Mouse (Mus musculus): ENCODE data around the gene Rita1. TPM values are rescaled to one million over a fixed set of nuclear protein-coding genes. Genes with fewer than 3 reads are reported as not detected.
A peak's percentile ranks its signal among the peaks of the same experiment; 100 is the strongest.

The Rita1 gene
- polyA plus RNA-seq, 1 experiment from 2014 or later: 8.3 TPM

- H3K27me3 ChIP-seq (ENCODE audit: control insufficient read depth, insufficient read depth, low read length): peaks cover 23% of the 10 kb centered on the region
- H3K4me3 ChIP-seq (ENCODE audit: low read depth, low read length): peak within 1 kb of the TSS; percentile 21; the same call in 1 of the 2 replicates
- ATAC-seq (replicated peaks; ENCODE audit: insufficient number of reproducible peaks, low FRiP score, low TSS enrichment, low read depth) (peak; percentile 56; the same call in 1 of the 2 replicates), DNase-seq (ENCODE audit: low spot score) (peak; percentile 26)
- 2% methylated on average over 49 of the region's 53 CpGs for WGBS
- H3K4me1 ChIP-seq (ENCODE audit: control insufficient read depth, insufficient read depth, low read length): peaks cover 6% of the 10 kb centered on the region
- peak within 1 kb of the TSS; percentile 32 for H3K4me2 ChIP-seq (ENCODE audit: low read depth, low read length)
- no peak within 1 kb of the TSS for H3K27ac ChIP-seq (replicated peaks; ENCODE audit: low read depth, low read length)
- no peaks in the 10 kb centered on the region for H3K36me3 ChIP-seq (replicated peaks; ENCODE audit: control insufficient read depth, insufficient read depth, low read depth, low read length)
- H3K9me3 ChIP-seq (replicated peaks; ENCODE audit: control insufficient read depth, low read length): no peaks in the 10 kb centered on the region
- no peak within 1 kb of the TSS; the same call in 1 of the 2 replicates for H3K9ac ChIP-seq (replicated peaks; ENCODE audit: low read length)
Measured at GRCm38 (mm10) chr5:120648569-120649373, 36.4 kb upstream of the Rita1 start, which contains the start of gene Rasal1. Gene Rasal1, plus strand, starts transcription at chr5:120648812.

DNA sequence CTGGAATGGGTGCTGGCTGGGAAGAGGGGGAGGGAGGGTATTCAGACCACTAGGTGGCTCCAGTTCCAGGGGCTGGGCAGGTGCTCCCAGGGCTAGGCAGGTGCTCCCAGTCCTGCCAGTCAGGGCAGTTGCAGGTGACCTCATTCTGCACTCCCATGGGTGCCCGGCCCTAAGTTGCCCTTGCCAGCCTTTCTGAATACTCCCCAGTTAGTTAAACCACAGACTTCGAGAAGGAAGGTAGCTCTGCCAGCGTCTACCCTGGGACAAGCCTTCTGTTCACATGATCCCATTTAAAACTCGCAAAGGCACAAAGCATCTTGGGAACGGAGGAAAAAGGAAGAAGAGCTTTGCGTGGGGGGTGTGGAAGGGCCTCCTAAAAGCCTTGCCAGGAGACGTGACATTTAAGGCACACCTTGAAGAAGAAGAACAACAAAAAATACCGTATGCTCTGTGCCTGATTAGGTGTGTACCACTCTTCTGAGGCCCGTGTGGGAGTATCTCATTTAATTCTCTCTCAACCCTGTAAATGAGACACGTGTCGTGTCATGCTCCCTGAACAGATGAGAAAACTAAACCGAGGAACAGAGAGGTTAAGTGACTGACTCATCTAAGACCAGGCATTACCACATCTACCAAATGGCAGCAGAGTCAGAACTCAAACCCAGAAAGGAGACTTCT lies 35.6 kb upstream of the Rita1 start:
- Histone ChIP-seq H3K36me3 (replicated peaks; ENCODE audit: control insufficient read depth, insufficient read depth, low read depth, low read length) (no peaks in the 10 kb centered on the region), H3K9me3 (replicated peaks; ENCODE audit: control insufficient read depth, low read length) (no peaks in the 10 kb centered on the region), H3K27ac (replicated peaks; ENCODE audit: low read depth, low read length) (no peak overlapping the region), H3K9ac (replicated peaks; ENCODE audit: low read length) (no peak overlapping the region; the same call in 1 of the 2 replicates), H3K4me1 (ENCODE audit: control insufficient read depth, insufficient read depth, low read length) (peaks cover 6% of the 10 kb centered on the region), H3K4me3 (ENCODE audit: low read depth, low read length) (no peak overlapping the region), H3K4me2 (ENCODE audit: low read depth, low read length) (no peak overlapping the region), H3K27me3 (ENCODE audit: control insufficient read depth, insufficient read depth, low read length) (peaks cover 23% of the 10 kb centered on the region)
- ATAC-seq (replicated peaks; ENCODE audit: insufficient number of reproducible peaks, low FRiP score, low TSS enrichment, low read depth) (no peak), DNase-seq (ENCODE audit: low spot score) (no peak)
- WGBS: 39% methylated on average over 12 of the region's 12 CpGs

DNA sequence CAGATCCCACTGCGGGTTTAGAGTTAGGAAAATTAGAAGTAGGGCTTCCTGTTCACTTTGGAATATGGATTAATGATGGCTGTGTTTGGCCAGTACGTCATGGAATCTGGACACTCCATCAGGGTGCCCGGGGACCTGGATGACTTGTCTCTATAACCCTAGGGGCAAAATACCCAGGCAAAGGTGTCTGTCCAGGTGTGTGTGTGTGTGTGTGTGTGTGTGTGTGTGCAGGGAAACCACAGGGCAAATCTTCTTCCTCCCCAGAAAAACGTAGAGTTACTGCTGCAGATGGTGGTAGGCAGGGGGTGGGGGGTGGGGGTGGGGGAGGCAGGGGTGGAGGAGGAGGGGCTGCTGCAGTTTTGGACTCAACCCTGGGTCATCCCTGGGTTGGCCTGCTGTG lies 35.0 kb upstream of the Rita1 start:
- Histone ChIP-seq H3K36me3 (replicated peaks; ENCODE audit: control insufficient read depth, insufficient read depth, low read depth, low read length) (no peaks in the 10 kb centered on the region), H3K4me1 (ENCODE audit: control insufficient read depth, insufficient read depth, low read length) (peaks cover 6% of the 10 kb centered on the region), H3K27me3 (ENCODE audit: control insufficient read depth, insufficient read depth, low read length) (peaks cover 23% of the 10 kb centered on the region), H3K9me3 (replicated peaks; ENCODE audit: control insufficient read depth, low read length) (no peaks in the 10 kb centered on the region), H3K27ac (replicated peaks; ENCODE audit: low read depth, low read length) (no peak overlapping the region), H3K9ac (replicated peaks; ENCODE audit: low read length) (no peak overlapping the region), H3K4me3 (ENCODE audit: low read depth, low read length) (no peak overlapping the region), H3K4me2 (ENCODE audit: low read depth, low read length) (no peak overlapping the region)
- 78% methylated on average over 4 of the region's 4 CpGs for WGBS
- ATAC-seq (replicated peaks; ENCODE audit: insufficient number of reproducible peaks, low FRiP score, low TSS enrichment, low read depth): no peak
- no peak for DNase-seq (ENCODE audit: low spot score)

- 66% methylated on average over 6 of the region's 6 CpGs for WGBS
- H3K9me3 ChIP-seq (replicated peaks; ENCODE audit: control insufficient read depth, low read length): no peaks in the 10 kb centered on the region
- no peak for ATAC-seq (replicated peaks; ENCODE audit: insufficient number of reproducible peaks, low FRiP score, low TSS enrichment, low read depth)
- no peak overlapping the region for H3K4me2 ChIP-seq (ENCODE audit: low read depth, low read length)
- no peak for DNase-seq (ENCODE audit: low spot score)
- H3K27ac ChIP-seq (replicated peaks; ENCODE audit: low read depth, low read length): no peak overlapping the region
- no peaks in the 10 kb centered on the region for H3K36me3 ChIP-seq (replicated peaks; ENCODE audit: control insufficient read depth, insufficient read depth, low read depth, low read length)
- no peak overlapping the region for H3K9ac ChIP-seq (replicated peaks; ENCODE audit: low read length)
- H3K4me3 ChIP-seq (ENCODE audit: low read depth, low read length): no peak overlapping the region
- H3K27me3 ChIP-seq (ENCODE audit: control insufficient read depth, insufficient read depth, low read length): peaks cover 23% of the 10 kb centered on the region
- peaks cover 6% of the 10 kb centered on the region for H3K4me1 ChIP-seq (ENCODE audit: control insufficient read depth, insufficient read depth, low read length)
Measured at GRCm38 (mm10) chr5:120645851-120646250, 33.5 kb upstream of the Rita1 start.

- Histone ChIP-seq H3K4me1 (ENCODE audit: control insufficient read depth, insufficient read depth, low read length) (peaks cover 6% of the 10 kb centered on the region), H3K27me3 (ENCODE audit: control insufficient read depth, insufficient read depth, low read length) (peaks cover 12% of the 10 kb centered on the region), H3K9me3 (replicated peaks; ENCODE audit: control insufficient read depth, low read length) (no peaks in the 10 kb centered on the region), H3K4me3 (ENCODE audit: low read depth, low read length) (no peak overlapping the region), H3K4me2 (ENCODE audit: low read depth, low read length) (no peak overlapping the region), H3K9ac (replicated peaks; ENCODE audit: low read length) (no peak overlapping the region), H3K27ac (replicated peaks; ENCODE audit: low read depth, low read length) (no peak overlapping the region), H3K36me3 (replicated peaks; ENCODE audit: control insufficient read depth, insufficient read depth, low read depth, low read length) (no peaks in the 10 kb centered on the region)
- DNase-seq (ENCODE audit: low spot score) (no peak), ATAC-seq (replicated peaks; ENCODE audit: insufficient number of reproducible peaks, low FRiP score, low TSS enrichment, low read depth) (no peak)
- 89% methylated on average over 3 of the region's 3 CpGs for WGBS
Measured at GRCm38 (mm10) chr5:120644227-120644626, 31.8 kb upstream of the Rita1 start.

DNA sequence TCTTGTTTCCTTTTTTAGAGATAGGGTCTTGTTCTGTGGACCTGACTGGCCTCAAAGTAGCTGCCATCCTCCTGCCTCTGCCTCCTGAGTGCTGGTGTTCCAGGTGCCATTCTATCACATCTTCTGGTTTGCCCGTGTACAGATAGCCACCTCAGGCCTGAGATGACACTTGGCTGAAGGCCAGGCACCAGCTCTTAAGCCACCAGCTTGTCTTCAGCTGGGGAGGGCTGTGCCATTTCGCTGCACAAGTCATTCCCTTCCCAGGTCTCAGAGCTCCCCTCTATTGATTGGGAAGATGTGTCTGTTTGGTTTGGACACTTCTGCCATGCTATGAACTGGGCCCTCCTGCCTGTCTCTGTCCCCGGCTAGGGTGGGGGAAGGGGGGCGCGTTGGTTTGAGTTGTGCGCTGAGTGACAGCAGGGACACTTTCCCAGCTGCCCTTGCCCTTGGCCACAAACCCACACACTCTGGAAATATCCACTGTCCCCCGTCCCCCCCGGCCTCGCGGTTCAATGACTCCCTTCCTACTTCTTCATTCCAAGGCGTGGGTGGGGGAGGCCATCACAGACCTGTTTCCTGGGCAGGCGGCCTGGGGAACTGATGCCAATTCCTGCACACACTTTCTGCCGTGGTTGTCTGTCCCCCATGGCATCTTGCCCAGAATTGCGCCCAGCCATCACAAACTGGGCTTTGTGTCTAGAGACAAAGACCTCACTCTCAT lies 31.1 kb upstream of the Rita1 start:
- no peaks in the 10 kb centered on the region for H3K36me3 ChIP-seq (replicated peaks; ENCODE audit: control insufficient read depth, insufficient read depth, low read depth, low read length)
- H3K27ac ChIP-seq (replicated peaks; ENCODE audit: low read depth, low read length): no peak overlapping the region
- no peak overlapping the region for H3K9ac ChIP-seq (replicated peaks; ENCODE audit: low read length)
- no peak overlapping the region for H3K4me2 ChIP-seq (ENCODE audit: low read depth, low read length)
- ATAC-seq (replicated peaks; ENCODE audit: insufficient number of reproducible peaks, low FRiP score, low TSS enrichment, low read depth): no peak
- H3K4me3 ChIP-seq (ENCODE audit: low read depth, low read length): no peak overlapping the region
- peaks cover 1% of the 10 kb centered on the region; the same call in 1 of the 2 replicates for H3K4me1 ChIP-seq (ENCODE audit: control insufficient read depth, insufficient read depth, low read length)
- no peak for DNase-seq (ENCODE audit: low spot score)
- H3K9me3 ChIP-seq (replicated peaks; ENCODE audit: control insufficient read depth, low read length): no peaks in the 10 kb centered on the region
- H3K27me3 ChIP-seq (ENCODE audit: control insufficient read depth, insufficient read depth, low read length): peaks cover 5% of the 10 kb centered on the region
- 81% methylated on average over 14 of the region's 14 CpGs for WGBS

DNA sequence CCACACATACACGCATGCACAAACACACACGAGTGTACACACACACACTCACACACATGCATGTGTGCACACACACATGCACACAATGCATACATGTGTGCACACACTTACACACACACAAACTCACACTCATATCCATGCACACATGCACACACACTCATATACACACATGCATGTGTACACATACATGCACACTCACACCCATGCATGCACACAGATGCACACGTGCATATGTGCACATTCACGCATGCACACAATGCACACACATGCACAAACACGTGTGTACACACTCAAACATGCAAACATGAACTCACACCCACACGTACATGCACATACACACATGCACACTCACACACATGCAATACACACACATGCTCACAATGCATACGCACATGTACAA lies 27.7 kb upstream of the Rita1 start:
- ATAC-seq (replicated peaks; ENCODE audit: insufficient number of reproducible peaks, low FRiP score, low TSS enrichment, low read depth): no peak
- H3K36me3 ChIP-seq (replicated peaks; ENCODE audit: control insufficient read depth, insufficient read depth, low read depth, low read length): no peaks in the 10 kb centered on the region
- H3K4me3 ChIP-seq (ENCODE audit: low read depth, low read length): no peak overlapping the region
- H3K9me3 ChIP-seq (replicated peaks; ENCODE audit: control insufficient read depth, low read length): no peaks in the 10 kb centered on the region
- 83% methylated on average over 7 of the region's 7 CpGs for WGBS
- no peak overlapping the region for H3K27ac ChIP-seq (replicated peaks; ENCODE audit: low read depth, low read length)
- no peak overlapping the region for H3K4me2 ChIP-seq (ENCODE audit: low read depth, low read length)
- no peaks in the 10 kb centered on the region for H3K27me3 ChIP-seq (ENCODE audit: control insufficient read depth, insufficient read depth, low read length)
- no peak overlapping the region for H3K9ac ChIP-seq (replicated peaks; ENCODE audit: low read length)
- H3K4me1 ChIP-seq (ENCODE audit: control insufficient read depth, insufficient read depth, low read length): no peaks in the 10 kb centered on the region
- DNase-seq (ENCODE audit: low spot score): no peak
